Mouse (Mus musculus): ENCODE measurements around the gene Ctbs.

DNA sequence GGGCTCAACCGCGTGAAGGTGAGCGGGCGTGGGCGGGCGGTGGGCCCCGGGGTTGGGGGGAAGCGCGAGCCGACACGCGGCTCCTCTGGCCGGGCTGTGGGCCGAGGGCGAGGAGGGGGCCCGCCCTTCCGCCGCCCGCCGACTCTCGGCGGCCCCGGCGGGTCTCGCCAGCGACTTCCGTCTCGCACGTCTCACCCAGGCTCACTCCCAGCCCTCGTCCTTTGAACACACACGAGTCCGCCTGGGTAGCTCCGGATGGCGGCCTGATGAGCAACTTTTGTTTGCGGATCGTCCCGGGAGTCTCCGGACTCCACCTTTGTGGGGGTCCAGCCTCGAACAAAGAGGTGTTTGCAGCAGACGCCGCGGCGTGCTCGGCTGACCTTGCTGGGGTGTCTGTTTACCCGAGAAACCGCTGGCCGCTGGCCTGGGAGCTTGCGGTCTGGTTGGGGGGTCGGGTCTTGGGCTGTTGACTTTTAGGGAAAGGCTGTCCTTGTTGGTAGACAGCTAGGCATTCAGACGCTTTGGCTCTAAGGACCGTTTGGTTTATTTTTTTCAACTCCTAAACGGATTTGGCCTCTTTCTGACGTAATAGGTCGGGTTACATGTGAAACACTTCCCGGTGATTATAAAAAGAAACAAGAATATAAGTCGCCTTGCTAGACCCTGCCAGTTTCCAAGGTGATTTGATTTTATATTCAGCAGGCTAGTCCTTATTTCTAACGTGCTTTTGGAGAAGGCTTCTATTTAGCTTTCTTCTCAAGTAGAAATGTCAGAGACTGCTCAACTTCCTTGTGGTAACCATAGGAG, 50.6 kb downstream of the Ctbs start:
- TF ChIP-seq POLR2A (IDR thresholded peaks at IDR 0.05; ENCODE audit: extremely low read depth, insufficient read depth, low read length) (no peak), CTCF (IDR thresholded peaks at IDR 0.05; ENCODE audit: extremely low read depth, insufficient read depth, low read length) (no peak)

All from cortical plate, adult 2 months (tissue).